Mouse (Mus musculus) hematopoietic stem cell, adult 5-6 weeks (primary cell): Measurements from ENCODE around the gene Gpalpp1. TPM values are rescaled to one million over a fixed set of nuclear protein-coding genes. Genes with fewer than 3 reads are reported as not detected.

Experiments used
- ATAC-seq, 2 experiments: fragments of 125-278 bp in 1 of 2; replicated peaks in 1 of 2; 2 replicates each; pipeline ENCODE4 v1.8.0; 2016 to 2017; ENCODE audit warnings: inconsistent platforms in 2 of 2, mild to moderate bottlenecking in 2 of 2, moderate number of reproducible peaks in 2 of 2, low read depth in 1 of 2, moderate TSS enrichment in 1 of 2; ENCODE audit not compliant: low FRiP score in 2 of 2, poor library complexity in 2 of 2, severe bottlenecking in 2 of 2, insufficient read depth in 1 of 2, low TSS enrichment in 1 of 2
- total RNA-seq: library from RNA; stranded (forward); fragments of 172-1452, 232-1000 nt; gene quantifications from 2 replicates; pipeline ENCODE4 v1.2.3, GENCODE M21; 2017

Gene Gpalpp1
- total RNA-seq, 1 experiment from 2014 or later: 48.6 TPM

DNA sequence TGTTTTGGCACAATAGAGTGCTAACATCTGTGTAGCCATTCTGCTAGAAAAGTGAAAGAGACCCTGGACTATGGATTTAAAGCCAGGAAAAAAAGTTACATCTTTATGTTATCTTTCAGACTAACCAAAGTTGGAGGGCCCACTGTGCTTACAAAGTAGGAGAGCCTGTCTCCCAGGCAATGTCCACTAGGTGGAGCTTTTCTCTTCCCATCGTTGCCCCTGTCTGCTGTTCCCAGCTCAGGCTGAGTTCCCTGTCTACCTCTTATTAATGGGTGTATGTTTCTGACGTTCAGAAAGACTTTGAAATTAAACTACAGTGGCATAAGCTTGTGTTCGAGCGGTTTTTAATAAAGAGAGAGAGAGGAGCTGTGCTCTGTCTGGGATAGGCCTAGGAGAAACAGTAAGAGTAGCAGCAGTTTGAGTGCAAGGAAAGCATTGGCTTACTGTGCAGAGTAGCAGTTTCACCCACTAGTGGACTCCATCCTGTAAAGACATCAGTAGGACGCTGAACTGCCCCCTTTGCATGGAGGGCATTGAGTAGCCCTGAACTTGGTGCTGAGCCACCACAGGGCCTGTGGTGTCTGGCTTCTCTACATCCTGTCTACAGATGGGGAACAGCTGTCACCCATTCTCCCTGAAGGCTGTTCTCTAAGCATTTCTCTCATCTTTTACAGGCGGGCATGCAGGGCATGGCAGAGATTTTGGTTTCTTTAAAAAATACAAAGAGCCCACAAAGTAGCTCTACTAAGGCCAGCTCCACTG is 11.5 kb upstream of the Gpalpp1 start:
- ATAC-seq: peak; percentile 56 to 76; a peak in 3 of 4 replicates

DNA sequence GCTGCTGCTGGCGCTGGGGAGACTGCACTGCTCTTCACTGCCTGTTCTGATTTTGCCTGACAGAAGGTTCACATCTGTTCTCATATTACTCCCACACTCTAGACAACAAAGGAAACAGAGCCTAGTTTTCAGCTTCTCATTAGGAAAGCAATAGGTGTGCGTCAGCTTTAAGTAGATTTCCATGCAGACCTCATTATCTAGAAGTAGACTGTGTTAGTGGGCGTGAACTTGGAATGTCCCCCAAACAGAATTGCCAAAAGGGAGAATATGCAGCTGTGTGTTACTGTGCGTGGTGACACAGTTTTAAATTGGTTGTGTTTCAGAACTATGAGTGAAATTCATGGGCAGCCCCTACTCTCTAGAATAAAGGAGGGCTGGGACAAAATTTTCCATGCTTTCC is 9.9 kb upstream of the Gpalpp1 start:
- no peak for ATAC-seq

DNA sequence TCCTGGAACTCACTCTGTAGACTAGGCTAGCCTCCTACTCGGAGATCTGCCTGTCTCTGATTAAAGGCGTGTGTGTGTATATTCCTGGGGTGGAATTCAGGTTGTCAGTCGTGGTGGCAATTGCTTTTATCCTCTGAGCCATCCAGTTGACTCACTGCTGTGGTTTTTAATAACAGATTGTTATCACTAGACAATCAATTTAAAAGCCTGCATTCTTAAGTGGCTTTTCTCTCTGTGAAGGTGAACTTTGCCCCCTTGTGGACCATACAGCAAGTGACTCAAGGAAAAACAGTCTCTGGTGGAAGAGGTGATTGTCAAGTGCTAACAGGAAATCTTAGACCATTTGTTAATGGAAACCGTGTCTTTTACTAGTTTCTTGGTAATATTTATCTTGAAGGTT is 8.4 kb upstream of the Gpalpp1 start:
- ATAC-seq: no peak

DNA sequence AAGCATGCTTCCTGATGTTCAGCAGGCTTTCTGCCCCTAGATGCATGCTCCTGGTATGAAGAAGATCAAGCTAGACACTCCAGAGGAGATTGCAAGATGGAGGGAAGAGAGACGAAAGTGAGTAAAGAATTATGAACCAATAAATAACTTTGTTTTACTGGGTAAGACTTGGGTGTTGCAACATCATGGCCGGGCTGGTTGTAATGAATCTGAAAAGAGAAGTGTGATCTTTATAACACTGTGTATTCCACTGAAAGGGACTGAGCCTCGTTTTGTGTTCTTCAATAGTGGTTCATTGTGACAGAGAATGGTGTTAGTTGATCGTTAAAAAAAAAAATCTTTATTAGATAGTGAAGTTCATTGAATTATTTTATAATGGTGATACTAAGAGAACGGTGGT is 5.2 kb upstream of the Gpalpp1 start:
- ATAC-seq: no peak

DNA sequence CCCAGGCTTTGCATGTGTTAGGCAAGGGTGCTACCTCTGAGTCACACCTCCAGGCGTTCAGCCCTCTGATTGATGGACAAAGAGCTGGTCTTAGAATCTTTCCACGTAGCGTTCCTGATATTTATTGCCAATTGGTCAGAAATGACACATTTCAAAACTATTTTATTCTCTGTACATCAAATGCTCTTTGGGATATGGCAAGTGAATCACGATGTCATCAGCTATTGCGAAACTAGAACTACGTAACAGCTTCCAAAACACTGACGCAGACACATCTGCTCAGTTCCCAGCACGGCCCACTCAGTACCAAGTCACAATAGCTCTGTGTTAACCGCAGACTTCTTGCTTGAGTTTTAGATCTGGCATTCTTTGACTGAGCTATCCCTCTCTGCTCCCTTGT is 11.0 kb downstream of the Gpalpp1 start:
- ATAC-seq: no peak

DNA sequence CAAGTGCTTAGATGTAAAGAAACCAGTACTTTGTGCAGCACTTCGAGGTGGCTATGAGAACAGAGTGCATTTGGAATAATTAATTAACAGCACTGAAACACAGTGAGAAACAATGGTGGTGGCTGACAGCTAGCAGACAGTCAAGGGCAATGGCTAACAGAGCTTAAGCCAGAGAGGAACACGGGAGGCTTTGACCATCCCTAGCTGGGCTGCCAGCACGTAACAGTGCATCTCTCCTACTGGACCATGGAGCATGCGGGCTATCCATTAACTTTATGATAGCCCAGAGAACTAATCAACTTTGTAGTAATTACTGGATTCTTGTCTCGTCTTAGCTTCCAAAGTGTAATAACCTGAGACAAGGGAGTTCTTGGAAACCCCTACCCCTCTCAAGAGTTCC is 12.7 kb downstream of the Gpalpp1 start:
- ATAC-seq: no peak

DNA sequence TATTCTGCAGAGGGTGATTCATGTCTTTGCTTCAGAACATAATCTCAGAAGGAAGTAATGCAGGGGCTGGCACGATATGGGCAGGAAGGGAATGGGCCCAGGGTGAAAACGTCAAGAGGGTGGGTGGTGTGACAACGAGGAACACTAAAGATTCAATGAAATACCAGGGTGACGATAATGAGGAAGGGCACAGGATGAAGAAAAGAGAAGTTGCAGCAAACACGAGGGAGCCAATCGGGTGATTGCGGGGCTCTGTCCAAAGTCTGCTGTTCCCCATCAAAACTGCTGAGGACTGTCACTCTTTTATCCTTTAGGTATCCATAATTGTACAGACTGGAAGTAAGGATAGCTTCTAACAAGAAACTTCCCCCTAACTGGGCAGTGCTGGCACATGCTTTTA is 13.3 kb downstream of the Gpalpp1 start:
- no peak for ATAC-seq

DNA sequence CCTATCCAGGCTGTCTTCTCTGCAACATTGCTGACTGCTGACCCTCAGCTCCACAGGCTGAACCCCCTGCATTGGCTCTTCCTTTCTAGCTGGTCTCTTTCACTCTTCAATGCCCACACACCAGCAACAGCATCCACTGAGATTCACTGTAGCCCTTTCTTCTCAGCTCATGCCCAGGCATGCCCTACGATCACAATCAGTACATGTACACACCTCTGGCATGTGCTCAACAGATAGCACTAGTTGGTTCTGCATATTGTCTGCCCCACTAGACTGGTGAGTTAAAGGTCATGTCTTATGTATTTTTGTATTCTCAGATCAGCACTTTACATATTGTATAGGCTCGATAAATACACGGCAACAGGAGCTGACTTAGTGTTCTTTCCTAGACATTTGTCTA is 26.4 kb downstream of the Gpalpp1 start:
- no peak for ATAC-seq

DNA sequence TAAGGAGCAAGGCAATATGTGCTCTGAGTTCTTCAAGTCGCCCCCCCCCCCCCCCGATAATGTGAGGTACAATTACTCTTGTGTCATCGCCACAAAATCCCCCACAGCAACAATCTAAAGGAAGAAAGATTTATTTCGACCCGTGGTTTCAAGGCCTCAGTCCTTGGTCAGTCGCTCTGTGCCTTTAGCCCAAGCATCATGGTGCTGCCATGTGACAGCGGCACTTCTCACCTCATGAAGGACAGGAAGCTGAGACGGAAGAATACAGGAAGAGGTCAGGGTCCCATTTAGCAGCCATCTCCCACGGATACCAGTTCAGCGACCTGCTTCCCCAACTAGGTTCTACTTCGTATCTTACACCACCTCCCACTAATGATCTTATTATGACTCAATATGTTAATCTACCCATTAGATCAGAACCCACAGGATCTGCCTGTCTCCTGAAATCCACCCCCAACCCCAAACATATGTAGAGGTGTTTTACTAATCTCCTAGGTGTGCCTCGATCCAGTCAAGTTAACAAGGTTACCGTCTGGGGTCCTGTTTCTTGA is 28.4 kb downstream of the Gpalpp1 start:
- no peak for ATAC-seq

DNA sequence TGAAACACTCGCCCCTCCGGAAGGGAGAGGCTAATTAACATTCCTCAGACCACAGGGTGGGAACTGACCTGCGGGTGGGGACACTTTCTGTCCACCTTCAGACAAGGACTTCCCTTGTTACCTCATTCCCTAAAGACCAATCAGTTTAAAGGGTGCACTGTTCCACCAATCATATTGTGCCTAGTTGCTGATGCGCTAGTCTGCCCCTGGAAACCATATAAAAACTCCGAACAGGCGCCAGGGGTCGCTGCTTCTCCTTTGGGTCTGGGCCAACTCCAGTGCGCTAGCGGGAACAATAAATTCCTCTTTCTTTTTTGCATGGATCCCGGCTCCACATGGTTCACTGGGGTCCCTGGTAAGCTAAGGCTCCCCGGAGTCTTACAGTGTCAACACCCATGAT is 29.1 kb downstream of the Gpalpp1 start:
- ATAC-seq: no peak

DNA sequence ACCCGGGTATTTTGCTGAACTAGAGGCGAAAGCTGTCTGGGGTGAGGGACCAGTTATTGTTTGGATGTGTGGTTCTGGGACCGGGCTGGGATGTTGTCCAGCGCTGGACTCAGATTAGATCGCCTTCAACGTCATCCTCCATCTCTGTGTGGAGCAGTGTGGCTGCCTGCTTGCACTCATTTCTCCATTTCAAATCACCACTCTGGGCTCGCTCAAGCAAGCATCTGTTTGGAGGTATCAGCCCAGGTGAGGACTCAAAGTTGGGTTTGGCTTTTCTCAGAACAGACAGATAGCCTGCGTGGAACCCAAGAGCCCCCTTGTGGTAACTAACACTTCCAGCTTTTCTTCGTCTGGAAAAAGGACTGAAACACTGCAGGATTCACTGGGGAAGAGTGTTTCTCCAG is 33.5 kb downstream of the Gpalpp1 start:
- peak; percentile 25 to 60; a peak in 2 of 4 replicates for ATAC-seq

DNA sequence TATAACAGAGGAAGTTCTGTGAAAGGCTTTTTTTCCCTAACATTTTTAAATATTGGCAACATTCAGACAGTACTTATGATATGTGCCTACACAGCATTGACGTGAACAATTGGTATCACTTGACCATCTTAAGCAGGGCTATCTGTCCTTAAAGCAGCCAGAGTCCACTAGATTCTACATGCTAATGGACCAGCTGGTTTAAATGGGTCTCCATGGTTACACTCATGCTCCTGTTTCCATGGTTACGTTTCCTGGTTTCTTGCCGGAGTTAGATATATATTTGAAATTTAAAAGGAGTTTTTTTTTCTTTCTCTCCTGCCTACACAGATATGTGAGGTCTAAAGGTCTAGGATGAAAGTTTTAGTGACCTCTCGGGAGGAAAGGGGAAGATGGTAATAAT is 34.0 kb downstream of the Gpalpp1 start:
- no peak for ATAC-seq

DNA sequence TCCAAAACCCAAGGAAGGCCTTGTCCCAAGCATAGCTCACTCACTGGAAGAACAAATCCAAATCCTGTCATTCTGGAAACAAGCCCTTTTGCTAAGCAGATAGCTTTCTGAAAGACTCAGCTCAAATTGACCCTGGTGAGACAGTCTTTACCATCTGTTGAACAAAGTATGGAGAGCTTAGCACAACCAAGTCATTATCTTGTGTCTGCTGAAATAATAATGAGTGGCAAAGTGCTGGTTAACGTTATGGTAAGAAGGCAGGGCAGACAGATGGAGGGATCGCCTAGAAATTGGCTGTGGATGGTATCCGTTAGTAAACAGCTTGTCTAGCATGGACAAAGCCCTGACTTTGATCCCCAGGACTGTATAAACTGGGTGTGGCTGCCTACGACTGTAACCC is 34.8 kb downstream of the Gpalpp1 start:
- no peak for ATAC-seq

DNA sequence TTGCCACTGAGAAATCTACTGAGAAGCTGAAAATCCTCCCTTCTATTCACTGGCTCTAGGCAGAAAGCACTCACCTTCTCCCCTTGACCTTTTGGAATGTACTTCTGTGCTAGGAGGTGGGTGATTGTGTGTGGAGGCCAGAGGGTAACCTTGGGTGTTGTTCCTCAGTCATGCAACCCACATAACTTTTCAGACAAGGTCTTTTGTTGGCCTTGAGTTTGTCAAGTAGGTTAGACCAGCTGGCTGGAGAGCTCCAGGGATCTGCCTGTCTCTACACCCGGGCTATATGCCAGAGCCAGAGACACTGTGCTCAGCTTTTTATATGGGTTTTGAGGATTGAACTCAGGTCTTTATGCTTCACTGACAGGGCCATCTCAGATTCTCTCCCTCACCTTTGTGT is 36.4 kb downstream of the Gpalpp1 start:
- no peak for ATAC-seq

DNA sequence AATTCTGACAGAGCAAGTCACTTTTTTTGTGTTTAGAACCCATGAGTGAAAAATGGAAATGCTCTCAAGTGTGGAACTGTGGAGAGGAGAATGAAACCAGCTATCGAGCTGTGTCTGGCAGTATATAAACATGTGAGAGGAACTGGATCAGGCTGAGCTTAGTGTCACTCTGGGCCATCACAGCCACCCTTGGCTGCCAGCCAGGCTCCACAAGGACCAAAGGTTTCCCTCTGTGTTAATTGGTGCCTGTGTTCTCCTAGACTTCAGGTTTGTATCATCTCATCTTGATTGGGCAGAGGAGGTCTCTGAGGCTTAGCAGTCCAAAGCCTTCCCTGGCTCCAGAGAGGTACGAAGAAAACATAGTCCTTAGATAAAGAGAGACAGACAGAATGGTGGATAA is 37.9 kb downstream of the Gpalpp1 start:
- ATAC-seq: no peak

DNA sequence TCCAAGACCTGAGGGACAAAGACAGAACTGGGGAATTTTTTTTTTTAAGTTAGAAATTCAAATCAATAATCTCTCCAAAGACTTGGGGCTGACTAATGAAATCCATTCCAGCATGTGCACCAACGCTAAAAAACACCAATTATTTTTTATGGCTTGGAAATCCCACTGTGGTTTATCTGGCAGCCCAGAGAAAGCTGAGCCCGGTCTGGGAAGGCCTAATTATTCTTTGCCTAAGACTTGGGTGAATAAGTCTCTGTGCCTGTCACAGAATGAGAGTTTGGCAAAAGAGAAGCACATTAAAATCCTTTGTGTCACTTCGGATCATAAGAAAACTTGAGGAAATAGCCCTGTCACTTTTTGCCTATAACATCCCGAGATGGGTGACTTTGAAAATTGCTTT is 41.3 kb downstream of the Gpalpp1 start:
- ATAC-seq: no peak

DNA sequence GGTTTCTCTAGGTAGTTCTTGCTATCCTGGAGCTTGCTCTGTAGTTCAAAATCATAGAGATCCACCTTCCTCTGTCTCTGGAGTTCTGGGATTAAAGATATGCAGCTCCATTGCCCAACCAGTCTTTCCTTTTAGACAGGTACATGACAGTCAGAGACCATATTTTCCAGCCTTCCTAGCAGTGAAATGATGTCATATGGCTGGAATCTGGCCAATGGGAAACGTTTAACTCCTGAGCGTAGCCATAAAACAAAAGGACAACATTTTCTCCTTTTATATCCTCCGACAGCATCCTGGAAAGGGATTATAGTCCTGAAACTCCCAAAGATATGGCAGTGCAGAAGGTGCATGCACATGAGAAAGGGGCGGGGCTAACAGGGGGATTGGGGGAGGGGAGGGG is 42.3 kb downstream of the Gpalpp1 start:
- no peak for ATAC-seq

DNA sequence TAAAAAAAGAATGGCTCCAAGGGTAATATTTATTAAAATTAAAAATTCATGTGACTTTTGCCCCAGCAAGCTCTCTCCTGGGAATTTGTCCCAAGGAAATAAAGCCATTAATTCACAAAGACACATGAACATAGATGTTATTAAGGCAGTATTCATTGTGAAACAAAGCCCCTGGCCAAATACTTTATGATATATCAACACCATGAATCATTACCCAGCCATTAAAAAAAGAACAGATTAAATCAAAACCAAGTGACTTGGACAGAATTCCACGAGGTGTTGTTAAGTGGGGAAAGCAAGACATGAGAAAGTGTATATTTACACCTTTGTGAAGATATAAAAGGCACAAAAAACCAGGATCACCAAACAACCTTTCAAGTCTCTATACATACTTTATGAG is 43.3 kb downstream of the Gpalpp1 start:
- no peak for ATAC-seq

DNA sequence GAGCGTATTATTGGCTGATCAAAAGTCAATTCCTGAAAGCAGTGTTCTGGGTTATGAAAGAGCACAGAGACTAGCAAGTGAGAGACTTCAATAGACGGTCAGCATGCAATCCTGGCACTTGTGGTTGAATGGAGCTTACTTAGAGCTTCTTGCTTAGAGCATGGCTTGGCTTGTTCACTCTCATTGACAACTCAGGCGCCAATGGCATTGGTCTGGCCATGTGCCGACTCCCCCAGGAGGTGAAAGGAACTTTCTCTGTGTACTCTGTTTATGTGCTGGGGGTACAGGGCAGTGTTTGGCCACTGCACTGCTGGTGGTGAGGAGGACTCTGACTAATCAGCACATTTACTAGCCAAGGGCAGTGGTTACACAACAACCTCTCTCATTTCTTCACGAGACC is 51.1 kb downstream of the Gpalpp1 start:
- ATAC-seq: no peak
